Mouse (Mus musculus) cerebellum, postnatal 14 days (tissue): ENCODE measurements at regions not wholly inside any gene's neighbourhood (a gene's known extent, or its start where the extent isn't known, plus 50 kb on each side); places are given as distances from the start of the nearest gene placed in this dataset.

Experiments used
- DNase-seq, 2 experiments: peaks; one replicate each; pipeline ENCODE4 v3.0.0; 2021; ENCODE audit warnings: mixed read lengths in 2 of 2

DNA sequence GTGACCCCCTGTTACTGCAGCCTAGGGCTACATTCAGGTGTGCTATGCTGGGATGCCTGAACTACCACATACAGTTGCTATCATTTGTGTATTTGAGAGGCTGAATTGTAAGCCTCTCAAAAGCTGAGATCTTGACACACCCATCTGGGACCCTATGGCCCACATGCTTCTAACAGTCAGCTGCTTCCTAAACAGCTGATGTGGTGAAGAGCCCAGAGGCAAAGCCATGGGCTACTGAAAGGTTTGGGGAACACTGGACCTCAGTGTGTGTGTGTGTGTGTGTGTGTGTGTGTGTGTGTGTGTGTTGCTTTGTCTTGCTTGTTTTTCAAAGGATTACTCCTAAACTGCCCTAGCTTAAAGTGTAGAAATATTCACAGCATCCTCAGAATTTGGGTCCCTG is 75.0 kb downstream of the Lbh start:
- DNase-seq: no peak

DNA sequence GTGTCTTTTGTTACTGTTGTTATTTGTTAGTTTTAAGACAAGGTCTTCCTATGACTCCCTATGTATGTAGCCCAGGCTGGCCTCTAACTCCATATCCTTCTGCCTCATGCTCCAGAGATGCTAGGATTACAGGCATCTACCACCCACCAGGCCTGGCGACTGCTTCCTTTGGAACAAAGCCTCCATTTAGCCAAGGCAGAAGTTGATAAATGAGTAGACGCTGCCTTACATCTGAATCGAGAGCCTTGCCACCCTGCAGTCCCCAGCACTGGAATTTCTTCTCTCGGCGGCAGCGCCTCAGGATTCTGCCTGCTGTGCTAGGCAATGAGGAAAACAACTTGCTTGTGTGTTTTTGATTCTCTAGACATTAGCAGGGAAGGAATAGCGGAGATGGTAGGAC is 75.5 kb downstream of the Lbh start:
- DNase-seq: no peak

DNA sequence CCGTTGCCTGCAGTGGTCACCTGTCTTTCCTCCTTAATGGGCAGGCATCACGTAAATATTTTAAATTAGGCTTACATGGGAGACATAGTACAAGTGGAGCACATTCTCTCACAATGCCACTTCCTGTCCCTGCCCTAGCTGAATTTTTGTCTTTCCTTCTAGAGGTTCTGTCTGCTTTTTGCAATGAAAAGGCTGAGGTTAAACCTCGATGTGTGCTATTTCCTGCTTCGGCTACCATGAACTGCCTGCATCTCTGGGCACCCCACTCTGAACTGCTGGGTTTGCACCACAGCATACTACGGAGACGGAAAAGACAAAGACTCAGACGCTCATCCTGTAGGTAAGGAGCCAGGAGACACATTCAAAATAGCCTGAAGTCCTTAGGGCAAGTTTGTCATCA is 78.4 kb downstream of the Lbh start:
- DNase-seq: no peak

DNA sequence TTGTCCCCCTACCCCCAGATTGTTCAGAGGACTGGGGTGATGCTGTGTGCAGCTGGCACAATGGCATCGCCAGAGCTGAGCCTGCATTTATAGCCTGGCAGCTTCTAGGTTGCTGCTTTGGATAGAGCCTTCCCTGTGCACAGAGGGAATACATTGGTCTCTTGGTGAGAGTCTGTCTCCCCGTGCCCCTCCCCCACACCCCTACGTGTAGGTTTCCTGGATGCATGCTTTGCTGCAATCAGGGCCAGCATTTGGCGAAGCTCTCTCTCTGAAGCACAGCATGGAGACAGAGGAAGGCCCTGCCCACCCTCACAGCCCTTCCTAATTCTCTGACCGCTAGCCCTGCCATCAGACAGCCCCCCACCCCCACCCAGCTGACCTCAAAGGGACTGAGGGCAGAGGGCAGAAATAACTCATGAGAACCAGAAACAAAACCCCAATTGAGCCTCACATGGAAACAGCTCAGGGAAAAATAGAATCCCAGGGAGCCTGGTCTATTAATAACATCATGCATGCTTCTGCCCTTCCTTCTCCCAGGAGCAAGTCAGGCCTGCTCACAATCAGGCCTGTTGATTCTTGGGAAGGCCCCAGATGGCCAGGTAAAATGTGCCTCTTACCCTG is 79.3 kb downstream of the Lbh start:
- peak in 1 of 2 experiments; percentile 26 for DNase-seq

DNA sequence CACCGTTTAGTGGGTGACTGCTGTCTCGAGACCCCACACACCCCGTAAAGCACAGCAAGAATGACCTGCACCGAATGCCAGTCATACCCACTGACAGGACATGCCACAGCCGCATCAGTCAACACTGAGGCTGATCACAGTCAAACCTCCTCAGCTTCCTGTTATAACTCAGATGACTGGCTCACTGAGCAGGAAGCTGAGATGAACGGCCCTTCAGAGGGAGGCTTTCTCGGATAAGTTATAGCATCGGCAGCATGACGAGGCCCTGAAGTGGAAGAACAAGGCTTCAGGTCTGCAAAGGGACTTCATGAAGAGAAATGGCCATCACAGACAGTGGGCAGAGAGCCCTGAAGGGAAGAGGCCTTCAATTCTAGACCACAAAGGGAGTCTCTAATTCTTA is 87.0 kb downstream of the Lbh start:
- no peak for DNase-seq

DNA sequence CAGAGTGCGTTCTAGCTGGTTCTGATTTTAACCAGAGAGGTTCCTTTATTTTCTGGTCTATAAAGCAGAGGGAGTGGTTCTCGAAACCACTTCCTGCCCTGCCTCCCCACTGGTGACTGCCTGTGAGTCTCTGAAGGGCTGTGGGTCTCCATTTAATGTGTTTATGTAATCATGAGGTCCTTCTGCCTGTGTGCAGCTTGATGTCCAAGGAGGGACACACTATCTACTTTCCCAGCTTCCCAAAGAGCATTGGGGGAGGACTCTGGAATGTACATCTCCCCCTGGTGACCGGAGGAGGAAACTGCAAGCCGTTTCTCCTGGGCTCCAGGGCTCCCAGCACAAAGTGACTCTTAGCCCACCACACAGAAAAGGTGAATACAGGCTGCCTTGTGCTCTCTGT is 90.8 kb downstream of the Lbh start:
- DNase-seq: peak; percentile 51 to 68

DNA sequence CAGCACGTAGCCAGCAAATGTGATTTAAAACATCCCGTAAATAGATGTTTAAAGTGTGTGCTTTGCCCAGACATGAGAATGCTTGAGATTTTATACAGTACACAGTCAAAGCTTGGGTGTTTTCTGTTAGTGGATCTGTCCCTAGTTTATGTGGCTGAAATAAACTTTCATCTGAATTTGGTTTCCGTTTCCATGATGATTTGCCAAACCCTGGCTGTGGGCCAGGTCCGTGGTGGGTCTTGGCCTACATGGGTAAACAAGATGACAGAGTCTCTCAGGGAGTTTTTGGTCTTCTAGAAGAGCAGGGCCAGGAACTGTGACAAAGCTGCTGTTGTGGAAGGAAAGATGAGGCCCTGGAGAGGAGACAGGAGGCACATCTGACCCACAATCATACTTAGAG is 91.9 kb downstream of the Lbh start:
- peak; percentile 61 to 67 for DNase-seq

DNA sequence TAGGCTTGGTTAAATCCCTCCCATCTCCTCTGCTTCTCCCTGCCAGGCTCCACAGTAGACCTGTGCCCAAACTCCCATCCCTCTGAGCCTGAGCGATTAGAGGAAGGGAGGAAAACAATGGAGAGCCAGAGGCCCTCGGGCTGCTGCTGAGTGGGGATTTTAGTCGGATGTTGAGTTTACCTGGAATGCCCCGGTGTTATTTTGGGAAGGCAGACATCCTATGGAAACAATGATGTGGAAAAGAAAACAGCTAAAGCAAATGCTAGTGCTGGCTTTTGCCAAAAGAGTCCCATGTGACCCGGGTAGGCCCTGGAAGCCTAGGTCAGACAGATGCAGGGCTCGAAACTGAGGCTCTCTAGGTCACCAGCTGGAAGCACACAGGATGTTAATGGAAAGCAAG is 94.3 kb downstream of the Lbh start:
- DNase-seq: no peak

DNA sequence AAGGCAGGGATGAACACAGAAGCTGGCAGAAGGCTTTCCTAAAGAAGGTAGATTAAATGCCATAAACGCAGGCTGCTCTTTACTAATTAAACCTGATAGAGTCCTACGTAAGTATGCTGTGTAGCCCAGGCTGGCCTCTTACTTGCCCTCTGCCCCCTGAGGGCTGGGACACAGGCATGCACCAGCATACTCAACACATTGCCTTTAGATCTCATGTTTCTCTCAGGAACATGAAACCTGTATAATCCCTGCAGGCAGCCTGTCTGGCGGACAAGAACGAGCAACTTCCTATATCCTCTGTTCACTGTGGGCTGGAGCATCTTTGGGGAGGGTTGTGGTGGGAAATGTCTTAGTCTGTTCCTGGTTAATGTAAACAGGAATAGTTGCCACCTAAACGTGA is 94.8 kb upstream of the Lclat1 start:
- no peak for DNase-seq

DNA sequence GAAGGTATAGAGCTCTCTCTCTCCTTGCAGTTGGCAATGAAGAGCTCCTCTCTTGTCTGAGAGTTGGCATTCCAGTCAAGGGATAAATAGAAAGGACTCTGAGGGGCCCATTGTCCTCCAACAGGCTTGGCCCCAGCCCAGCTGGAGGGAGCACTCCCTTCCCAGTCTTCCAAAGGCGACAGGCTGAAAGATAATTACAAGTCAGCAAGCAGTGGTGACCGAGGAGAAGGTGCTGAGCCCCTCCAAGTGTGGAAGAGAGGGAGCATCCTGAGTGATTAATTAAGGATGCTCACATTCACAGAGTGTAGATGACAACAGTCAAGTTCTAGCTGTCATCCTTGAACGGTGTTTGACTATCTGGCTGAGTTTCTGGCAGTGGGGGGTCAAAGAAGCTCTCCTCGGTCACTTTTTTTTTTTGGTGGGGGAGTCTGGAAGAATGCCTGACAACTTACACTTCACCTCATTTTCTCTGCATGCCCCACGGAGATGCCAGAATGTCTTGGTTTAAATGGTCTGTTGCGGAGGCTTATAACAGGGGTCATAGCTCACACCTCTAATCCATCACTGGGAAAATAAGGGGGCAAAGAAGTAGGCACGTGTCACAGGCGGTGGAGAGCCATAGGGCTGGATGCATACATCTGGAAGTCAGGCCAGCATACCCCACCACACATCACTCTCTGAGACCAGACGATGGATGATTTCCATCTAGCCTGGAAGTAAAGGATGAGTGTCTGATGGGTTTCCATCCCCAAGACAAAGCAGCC is 93.5 kb upstream of the Lclat1 start:
- peak; percentile 10 to 18 for DNase-seq

DNA sequence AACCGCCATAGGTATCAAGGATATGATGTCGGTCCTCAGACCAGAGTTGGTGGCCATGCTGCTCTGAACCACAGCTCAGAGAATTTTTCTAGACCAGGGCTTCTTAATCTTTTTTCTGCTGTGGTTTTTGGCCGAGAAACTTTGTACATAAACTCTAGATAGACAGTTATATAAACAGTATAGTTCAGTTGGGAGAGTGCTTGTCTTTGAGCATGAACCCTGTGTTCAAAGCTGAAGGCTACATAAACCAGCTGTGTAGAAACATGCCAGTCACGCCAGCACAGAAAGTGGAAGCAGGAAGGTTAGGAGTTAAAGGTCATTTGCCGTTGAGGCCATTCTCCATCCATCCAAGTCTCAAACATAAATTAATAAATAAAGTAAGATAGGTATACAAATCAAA is 90.6 kb upstream of the Lclat1 start:
- DNase-seq: no peak

DNA sequence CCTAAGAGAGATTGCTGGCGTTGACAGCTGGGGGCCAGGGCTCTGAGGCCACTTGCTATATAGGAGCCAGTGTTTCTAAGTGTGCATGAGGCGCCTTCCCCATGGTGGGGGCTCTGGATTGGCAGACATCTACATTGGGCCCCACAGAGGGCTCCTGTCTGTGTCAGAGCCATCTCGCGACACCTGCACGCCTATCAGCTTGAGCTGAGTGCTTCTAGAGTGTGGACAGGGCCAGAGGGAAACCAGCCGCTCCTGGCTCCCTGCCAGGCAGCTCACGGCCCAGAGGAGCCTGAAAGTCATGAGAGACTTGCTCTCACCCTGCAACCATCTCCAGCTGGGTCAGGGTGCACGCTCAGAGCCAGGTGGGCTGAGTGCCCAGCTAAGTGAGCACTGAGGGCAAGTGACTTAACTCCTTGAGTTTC is 85.1 kb upstream of the Lclat1 start:
- DNase-seq: peak; percentile 15 to 28

DNA sequence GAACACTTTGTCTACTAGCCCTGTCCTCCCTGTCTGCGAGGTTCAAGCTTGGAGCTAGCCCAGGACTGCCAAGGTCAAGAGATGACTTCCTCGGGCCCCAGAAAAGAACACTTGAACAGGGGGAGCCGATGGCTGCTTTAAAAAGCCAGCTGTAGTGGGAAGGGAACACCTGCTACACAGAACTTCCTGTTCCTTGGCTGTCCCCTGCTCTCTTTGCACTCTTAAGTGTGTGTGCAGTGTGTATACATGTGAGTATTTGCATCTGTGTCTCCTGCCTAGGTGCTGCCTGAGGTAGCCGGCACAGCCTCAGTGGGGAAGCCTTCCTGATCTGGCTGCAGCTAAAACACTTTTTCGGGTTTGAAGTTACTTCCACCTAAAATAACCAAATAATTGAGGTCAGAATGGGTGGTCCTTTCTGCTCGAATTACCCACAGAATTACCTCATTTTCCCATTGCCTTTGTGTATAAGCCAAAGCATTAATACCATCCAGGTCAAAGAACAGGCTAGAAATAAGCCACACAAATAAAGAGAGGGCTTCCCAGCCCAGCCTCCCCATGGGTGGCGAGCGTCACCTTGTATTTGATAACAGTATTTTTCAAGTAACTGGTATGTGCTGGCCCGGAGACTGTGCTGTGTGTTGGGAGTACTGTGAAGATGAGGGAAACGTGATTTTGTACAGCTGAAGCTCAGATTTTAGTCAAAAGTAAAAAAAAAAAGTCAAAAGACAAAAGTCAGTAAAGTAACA is 84.2 kb upstream of the Lclat1 start:
- no peak for DNase-seq

DNA sequence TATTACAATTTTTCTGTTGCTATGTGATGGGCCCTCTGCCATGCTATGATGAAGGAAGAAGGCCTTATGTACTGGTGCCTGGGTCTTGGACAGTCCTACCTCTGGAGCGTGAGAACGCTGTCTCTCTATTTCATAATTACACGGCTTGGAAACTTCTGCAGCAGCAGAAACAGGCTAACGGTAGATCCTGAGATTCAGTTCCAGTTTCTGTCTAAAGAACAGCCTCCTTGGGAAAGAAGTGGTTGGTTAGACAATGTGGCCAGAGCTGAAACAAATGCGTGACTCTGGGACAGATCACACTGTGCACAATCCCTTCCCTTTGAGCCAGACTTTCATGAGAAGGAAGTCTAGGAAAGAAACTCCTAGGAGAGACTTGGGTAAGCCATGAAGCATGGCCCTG is 80.7 kb upstream of the Lclat1 start:
- no peak for DNase-seq

DNA sequence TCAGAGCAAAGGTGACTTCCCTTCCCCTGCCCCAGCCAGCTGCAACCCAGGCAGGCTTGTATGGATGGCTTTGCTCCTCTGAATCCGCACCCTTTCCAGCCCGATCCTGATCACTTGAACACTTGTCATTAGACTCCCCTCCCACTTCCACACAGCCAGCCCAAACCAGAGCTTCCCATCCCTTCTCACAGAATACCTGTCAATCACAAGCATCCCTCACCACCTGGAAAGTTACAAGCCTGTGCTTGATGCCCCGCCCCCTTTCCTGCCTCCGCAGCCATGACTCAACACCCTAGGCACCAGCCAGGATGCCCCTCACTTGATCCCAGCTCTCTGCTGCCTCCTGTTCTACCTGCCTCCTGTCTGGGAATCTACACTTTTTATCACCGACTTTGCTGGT is 76.0 kb upstream of the Lclat1 start:
- no peak for DNase-seq

DNA sequence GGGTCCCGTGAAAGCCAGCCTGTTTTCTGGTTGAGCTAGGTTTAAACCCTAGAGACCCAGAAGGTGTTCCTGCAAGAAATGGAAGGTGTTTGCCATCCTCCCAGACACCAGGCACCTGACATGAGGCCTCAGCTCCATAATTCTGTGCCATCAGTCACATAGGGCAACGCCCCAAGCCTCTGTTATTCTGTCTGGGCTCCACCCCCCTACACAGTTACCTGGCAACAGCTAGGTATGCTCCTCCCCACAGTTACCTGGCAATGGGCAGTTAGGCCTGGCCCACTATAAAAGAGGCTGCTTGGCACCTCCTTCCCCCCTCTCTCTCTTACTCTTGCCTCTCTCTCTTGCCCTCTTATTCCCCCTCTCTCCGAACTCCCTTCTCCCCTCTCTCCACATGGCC is 75.5 kb upstream of the Lclat1 start:
- no peak for DNase-seq

DNA sequence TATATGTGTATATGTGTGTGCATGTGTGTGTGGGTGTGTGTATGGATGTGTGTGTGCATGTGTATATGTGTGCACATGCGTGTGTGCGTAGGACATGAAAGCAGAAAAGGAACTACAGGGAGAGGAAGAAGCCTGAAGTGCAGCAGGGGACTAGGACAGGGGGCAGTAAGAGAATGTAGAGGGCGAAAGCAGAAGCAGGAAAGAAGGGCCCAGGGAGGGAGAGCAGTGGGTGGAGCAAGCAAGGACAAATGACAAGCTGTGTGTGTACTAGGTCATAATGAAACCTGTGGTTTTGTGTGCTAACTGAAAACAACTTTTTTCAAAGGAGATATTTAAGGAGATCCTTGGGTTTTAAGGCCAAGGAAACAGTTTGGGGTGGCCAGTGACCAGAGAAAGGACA is 73.4 kb upstream of the Lclat1 start:
- DNase-seq: no peak

DNA sequence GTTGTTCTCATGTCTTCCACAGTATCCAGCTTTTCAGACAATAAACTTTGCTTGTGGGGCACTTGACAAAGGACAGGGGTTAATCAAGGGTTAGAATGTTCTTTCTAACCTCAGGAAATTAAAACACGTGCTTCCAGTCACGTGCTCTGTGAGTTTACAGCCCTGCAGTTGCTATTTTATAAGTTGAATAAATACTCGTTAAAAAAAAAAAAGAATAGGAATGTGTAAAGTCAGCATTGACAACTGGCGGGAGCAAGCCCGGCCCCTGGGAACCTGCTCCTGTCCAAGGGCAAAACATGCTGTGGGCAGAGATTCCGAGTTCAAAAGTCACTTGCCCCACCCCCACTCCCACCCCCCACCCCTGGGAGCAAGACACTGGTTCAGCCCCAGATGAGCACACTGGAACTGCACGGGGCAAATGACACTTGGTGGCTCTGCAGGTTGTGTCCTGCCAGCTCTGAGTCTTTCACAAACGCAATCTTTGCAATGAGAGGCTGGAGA is 72.8 kb upstream of the Lclat1 start:
- no peak for DNase-seq

DNA sequence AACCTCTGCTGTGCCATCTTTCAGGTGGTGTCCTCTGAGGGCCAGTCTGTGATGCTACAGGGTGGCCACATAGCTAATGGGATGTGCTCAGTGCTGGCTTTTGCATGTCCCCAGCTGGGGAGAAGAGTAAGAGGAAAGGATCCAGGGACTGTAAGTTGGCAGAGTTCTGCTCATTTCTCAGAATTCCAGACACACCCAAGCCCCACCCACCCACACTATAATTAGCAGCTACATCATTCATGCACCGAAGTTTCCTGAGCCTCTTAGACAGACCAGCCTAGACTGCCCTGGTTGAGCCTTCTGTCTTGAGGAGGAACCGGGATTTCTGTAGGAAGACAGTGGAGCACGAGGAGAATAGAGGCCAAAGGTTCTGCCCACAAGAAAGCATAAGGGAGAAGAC is 70.9 kb upstream of the Lclat1 start:
- DNase-seq: no peak

DNA sequence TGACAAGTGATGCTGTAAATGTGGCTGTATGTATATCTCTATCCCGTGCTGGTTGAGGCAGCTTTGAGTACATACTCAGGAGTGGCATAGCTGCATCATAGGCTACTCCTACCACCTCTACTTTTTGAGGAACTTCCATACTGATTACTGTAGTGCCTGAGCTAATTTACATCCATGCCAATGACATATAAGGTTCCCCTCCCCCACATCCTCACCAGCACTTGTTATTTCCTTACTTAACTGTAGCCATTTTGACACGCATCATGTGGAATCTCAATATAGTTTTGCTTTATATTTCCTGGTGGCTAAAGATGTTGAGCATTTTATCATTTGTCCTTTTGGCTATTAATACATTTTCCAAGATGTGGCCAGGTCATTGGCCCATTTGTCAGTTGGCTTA is 69.2 kb upstream of the Lclat1 start:
- no peak for DNase-seq

DNA sequence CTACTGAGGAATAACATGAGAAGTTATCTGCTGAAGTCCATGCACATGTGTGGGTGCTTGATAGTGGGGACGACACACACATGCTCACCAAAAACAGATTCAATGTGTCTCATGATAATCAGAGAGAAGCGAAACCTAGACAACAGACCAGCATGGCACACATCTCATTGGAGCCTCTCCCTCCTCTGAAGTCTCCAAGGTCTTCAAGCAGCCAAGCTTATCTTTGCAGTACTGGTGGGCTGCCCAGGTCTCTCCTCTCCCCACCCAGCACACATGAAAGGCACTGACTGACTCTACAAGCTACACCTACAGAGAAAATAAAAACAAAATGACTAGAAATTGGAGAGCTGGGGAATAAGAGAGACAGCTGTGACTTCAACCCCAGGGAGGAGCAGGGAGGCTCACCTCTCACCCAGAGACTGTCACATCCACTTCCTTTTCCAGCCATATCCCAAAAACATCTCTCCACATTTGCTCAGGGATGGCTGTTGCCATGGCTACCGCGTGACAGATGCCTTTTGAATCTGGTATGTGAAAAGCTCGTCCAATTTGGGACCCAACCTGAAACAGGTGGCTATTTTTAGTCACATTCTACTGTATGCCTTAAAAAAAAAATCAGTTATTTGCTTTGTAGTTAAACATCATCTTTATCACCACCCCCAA is 62.7 kb upstream of the Lclat1 start:
- peak; percentile 33 to 54 for DNase-seq

DNA sequence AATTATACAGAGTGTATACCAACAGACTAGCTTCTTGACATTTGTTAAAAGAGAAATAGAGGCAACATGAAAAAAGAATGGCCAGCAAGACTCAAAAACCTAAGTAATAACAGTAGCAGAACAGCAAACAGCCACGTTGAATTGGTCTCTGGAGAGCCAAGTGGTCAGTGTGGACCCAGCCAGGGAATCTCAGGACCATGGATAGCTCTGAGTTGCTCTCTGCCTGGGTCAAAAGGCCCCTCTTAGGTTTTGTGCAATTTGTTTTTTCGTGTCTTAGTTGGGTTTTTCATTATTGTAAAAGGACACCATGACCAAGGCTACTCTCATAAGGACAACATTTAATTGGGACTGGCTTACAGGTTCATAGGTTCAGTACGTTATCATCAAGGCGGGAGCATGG is 60.8 kb upstream of the Lclat1 start:
- DNase-seq: no peak

DNA sequence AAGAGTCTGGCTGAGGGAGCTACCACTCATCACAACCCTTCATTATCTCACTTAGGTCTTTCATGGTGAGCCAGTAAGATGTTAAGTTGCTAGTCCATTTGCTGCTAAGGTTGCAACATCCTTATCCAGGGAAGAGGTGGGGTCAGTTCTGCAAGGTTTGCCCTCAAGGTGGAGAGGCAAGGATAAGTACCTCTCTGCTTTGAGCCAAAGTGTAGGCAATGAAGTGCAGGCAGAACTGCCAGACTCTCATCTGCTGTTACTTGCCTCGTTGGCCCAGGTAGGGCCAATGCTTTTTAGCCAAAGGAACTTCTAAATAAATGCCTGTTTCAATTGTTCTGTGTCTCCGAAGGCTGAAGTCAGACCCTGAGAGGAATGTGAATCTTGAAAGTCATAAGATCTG is 59.6 kb upstream of the Lclat1 start:
- no peak for DNase-seq
